Mouse (Mus musculus) CH12.LX (cell line): ENCODE results near the gene Tmem108. TPM values are rescaled to one million over a fixed set of nuclear protein-coding genes. Genes with fewer than 3 reads are reported as not detected.

Experiments used
- DNase-seq: peaks from one replicate; pipeline ENCODE4 v3.0.0-alpha.2; 2013; ENCODE audit errors: extremely low read depth
- H3K27ac ChIP-seq: 2 replicates; pipeline ENCODE4 v1.5.1; 2012; ENCODE audit warnings: low read depth, mild to moderate bottlenecking, control low read depth, moderate library complexity; ENCODE audit not compliant: insufficient read depth
- H3K27me3 ChIP-seq: replicated peaks from 2 replicates; pipeline ENCODE3; 2012; ENCODE audit warnings: inconsistent platforms
- H3K36me3 ChIP-seq, 2 experiments: replicated peaks in 1 of 2; 2 replicates each; pipeline versions ENCODE3 to v1.6.1; 2012; ENCODE audit warnings: inconsistent platforms in 1 of 2, low read length in 1 of 2, mild to moderate bottlenecking in 1 of 2, mixed read lengths in 1 of 2, moderate library complexity in 1 of 2; ENCODE audit not compliant: control insufficient read depth in 1 of 2, insufficient read depth in 1 of 2
- H3K4me1 ChIP-seq, 2 experiments: 2 replicates each; pipeline ENCODE4 v1.6.1; 2012; ENCODE audit warnings: inconsistent platforms in 1 of 2, moderate library complexity in 1 of 2; ENCODE audit not compliant: insufficient read depth in 2 of 2, control insufficient read depth in 1 of 2
- H3K4me2 ChIP-seq: 2 replicates; pipeline ENCODE4 v1.6.1; 2012; ENCODE audit warnings: low read depth, mild to moderate bottlenecking, control low read depth; ENCODE audit not compliant: poor library complexity, insufficient read depth, severe bottlenecking
- H3K4me3 ChIP-seq, 3 experiments: fragments of 150-350 bp in 1 of 3; sonication (generic) in 1 of 3; replicated peaks in 1 of 3; 2 replicates each; pipeline versions ENCODE3 to v1.5.1; 2011 to 2012; ENCODE audit warnings: low read depth in 2 of 3, low read length in 2 of 3, mild to moderate bottlenecking in 2 of 3, moderate library complexity in 2 of 3, control low read depth in 1 of 3, improper control_type of control experiment in 1 of 3, inconsistent platforms in 1 of 3, mixed read lengths in 1 of 3; ENCODE audit not compliant: poor library complexity in 1 of 3
- H3K79me2 ChIP-seq: replicated peaks from 2 replicates; pipeline ENCODE4 v1.6.1; 2012; ENCODE audit warnings: mild to moderate bottlenecking, moderate library complexity; ENCODE audit not compliant: control insufficient read depth, poor library complexity, insufficient read depth, severe bottlenecking; ENCODE audit errors: extremely low read depth
- H3K9ac ChIP-seq: 2 replicates; pipeline ENCODE4 v1.6.1; 2012; ENCODE audit warnings: low read depth, mild to moderate bottlenecking, control low read depth, moderate library complexity; ENCODE audit not compliant: insufficient read depth
- H3K9me3 ChIP-seq: replicated peaks from 2 replicates; pipeline ENCODE3; 2012; ENCODE audit warnings: low read length, inconsistent platforms, mixed read lengths
- BHLHE40 ChIP-seq: IDR thresholded peaks from 2 replicates; pipeline ENCODE4 v1.6.1; 2011; ENCODE audit warnings: mild to moderate bottlenecking, low read depth, low read length, improper control_type of control experiment
- CHD1 ChIP-seq: IDR thresholded peaks from 2 replicates; pipeline ENCODE4 v1.6.1; 2012; ENCODE audit warnings: low read depth, low read length, improper control_type of control experiment, inconsistent platforms
- CHD2 ChIP-seq: IDR thresholded peaks from 2 replicates; pipeline ENCODE4 v1.6.1; 2011; ENCODE audit warnings: low read length, improper control_type of control experiment
- E2F4 ChIP-seq: IDR thresholded peaks from 2 replicates; pipeline ENCODE4 v1.6.1; 2011; ENCODE audit warnings: low read depth, low read length, improper control_type of control experiment; ENCODE audit not compliant: insufficient replicate concordance
- ELF1 ChIP-seq: IDR thresholded peaks from 2 replicates; pipeline ENCODE4 v1.6.1; 2014; ENCODE audit warnings: low read depth, mild to moderate bottlenecking, inconsistent platforms, low read length, improper control_type of control experiment
- ETS1 ChIP-seq: conservative IDR thresholded peaks from 2 replicates; pipeline ENCODE4 v1.6.1; 2012; ENCODE audit warnings: low read depth, mild to moderate bottlenecking, inconsistent platforms, low read length, improper control_type of control experiment, moderate library complexity
- GABPA ChIP-seq: IDR thresholded peaks from 2 replicates; pipeline ENCODE4 v1.6.1; 2012; ENCODE audit warnings: low read depth, low read length, improper control_type of control experiment, inconsistent platforms; ENCODE audit not compliant: insufficient replicate concordance
- HCFC1 ChIP-seq: IDR thresholded peaks from 2 replicates; pipeline ENCODE4 v1.6.1; 2012; ENCODE audit warnings: low read depth, mild to moderate bottlenecking, inconsistent platforms, low read length, improper control_type of control experiment
- IRF4 ChIP-seq: IDR thresholded peaks from 2 replicates; pipeline ENCODE4 v1.6.1; 2014; ENCODE audit warnings: low read depth, mild to moderate bottlenecking, inconsistent platforms, low read length, improper control_type of control experiment
- MAFK ChIP-seq: IDR thresholded peaks from 2 replicates; pipeline ENCODE4 v1.6.1; 2011; ENCODE audit warnings: low read length, improper control_type of control experiment; ENCODE audit not compliant: insufficient replicate concordance
- POLR2A ChIP-seq: IDR thresholded peaks from 2 replicates; pipeline ENCODE4 v1.6.1; 2011; ENCODE audit warnings: low read depth, mild to moderate bottlenecking, improper control_type of control experiment, low read length
- RCOR1 ChIP-seq: conservative IDR thresholded peaks from 2 replicates; pipeline ENCODE4 v1.6.1; 2012; ENCODE audit warnings: low read depth, mild to moderate bottlenecking, inconsistent platforms, low read length, improper control_type of control experiment
- SIN3A ChIP-seq: IDR thresholded peaks from 2 replicates; pipeline ENCODE4 v1.6.1; 2012; ENCODE audit warnings: low read length, improper control_type of control experiment, inconsistent platforms
- SMC3 ChIP-seq: IDR thresholded peaks from 2 replicates; pipeline ENCODE4 v1.6.1; 2011; ENCODE audit warnings: low read depth, low read length, improper control_type of control experiment
- TBP ChIP-seq: conservative IDR thresholded peaks from 2 replicates; pipeline ENCODE4 v1.6.1; 2011; ENCODE audit warnings: low read depth, low read length, improper control_type of control experiment
- TCF12 ChIP-seq: IDR thresholded peaks from 2 replicates; pipeline ENCODE4 v1.6.1; 2014; ENCODE audit warnings: low read depth, mild to moderate bottlenecking, inconsistent platforms, low read length, improper control_type of control experiment
- UBTF ChIP-seq: IDR thresholded peaks from 2 replicates; pipeline ENCODE4 v1.6.1; 2012; ENCODE audit warnings: low read depth, mild to moderate bottlenecking, inconsistent platforms, low read length, improper control_type of control experiment, moderate library complexity
- USF1 ChIP-seq: IDR thresholded peaks from 2 replicates; pipeline ENCODE4 v1.6.1; 2014; ENCODE audit warnings: low read depth, mild to moderate bottlenecking, inconsistent platforms, low read length, improper control_type of control experiment
- USF2 ChIP-seq: conservative IDR thresholded peaks from 2 replicates; pipeline ENCODE4 v1.6.1; 2011; ENCODE audit warnings: low read depth, low read length, improper control_type of control experiment
- ZMIZ1 ChIP-seq: IDR thresholded peaks from 2 replicates; pipeline ENCODE4 v1.6.1; 2012; ENCODE audit warnings: low read depth, mild to moderate bottlenecking, inconsistent platforms, low read length, improper control_type of control experiment
- dilution Hi-C: fragments of 300-500 bp; cut with MboI; formaldehyde crosslinking; loops from 2 replicates; pipeline ENCODE4 v1.14.3; 2020; ENCODE audit warnings: low sequenced_read_pairs; ENCODE audit not compliant: extremely low pct_unique_long_range_greater_than_20kb, extremely low pct_ligation_motif_present
- in situ Hi-C: fragments of 300-500 bp; cut with MboI; formaldehyde crosslinking; loops from 3 replicates; pipeline ENCODE4 v1.14.3; 2019; ENCODE audit warnings: low sequenced_read_pairs, low pct_ligation_motif_present, low pct_unique_long_range_greater_than_20kb, mixed read lengths
- polyA plus RNA-seq: library from polyadenylated mRNA; unstranded; fragments of >175 nt; gene quantifications from 2 replicates; pipeline ENCODE4 v1.2.1, GENCODE M21; 2012; ENCODE audit warnings: low read depth; ENCODE audit not compliant: insufficient read length
- total RNA-seq, 2 experiments: library from RNA; depleted of rRNA; stranded (reverse); fragments of 300-350 nt in 1 of 2; fragments of >200 nt in 1 of 2; gene quantifications; 2 replicates each; pipeline ENCODE4 v1.2.3; 2012 to 2014

The Tmem108 gene
- total and polyA plus RNA-seq, 3 experiments = 0.04 to 0.13 (median 0.07) TPM

DNA sequence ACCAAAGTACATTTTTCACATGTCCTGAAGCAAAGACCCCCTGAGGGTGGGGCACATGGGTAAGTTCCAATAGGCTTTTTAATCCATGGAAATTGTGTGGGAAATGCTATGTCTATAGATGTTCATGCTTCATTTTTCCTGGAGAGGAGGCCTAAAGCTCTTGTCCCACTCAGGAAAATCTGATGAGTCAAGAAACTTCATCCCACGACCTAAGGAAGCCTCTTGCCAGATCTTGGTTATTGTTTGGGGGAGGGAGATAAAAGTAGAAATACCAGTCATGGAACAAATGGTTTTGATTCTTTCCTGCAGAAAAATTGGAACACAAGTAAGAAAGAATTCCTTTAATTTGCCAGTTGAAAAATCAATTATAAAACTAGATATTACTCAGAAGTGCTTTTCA lies 16.5 kb upstream of the Tmem108 start:
- dilution Hi-C loops = no loop called here

DNA sequence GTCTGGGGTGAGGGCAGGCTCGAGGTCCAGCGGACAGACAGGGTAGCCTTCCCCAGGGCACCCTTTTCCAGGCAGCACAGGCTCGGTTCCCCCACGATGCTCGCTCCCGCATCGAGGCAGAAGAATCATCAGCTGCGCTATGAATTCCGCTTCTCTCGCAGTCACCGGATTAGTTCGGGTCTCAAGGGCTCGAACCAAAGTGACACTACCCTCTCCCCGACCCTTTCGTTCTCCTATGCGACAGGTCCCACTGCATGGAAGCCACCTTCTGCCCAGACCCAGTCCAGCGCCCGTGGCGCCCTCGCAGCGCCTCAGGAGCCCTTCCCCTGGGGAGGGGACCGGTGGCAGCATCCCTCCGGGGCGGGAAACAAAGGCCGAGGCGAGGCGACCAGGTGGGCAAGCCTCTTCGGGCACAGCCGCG lies 476 bp downstream of the Tmem108 start:
- Histone ChIP-seq H3K9me3 (peaks cover 6% of the 10 kb centered on the region), H3K27ac (no peak overlapping the region), H3K9ac (no peak overlapping the region), H3K4me3 (no peak overlapping the region), H3K36me3 (no peaks in the 10 kb centered on the region), H3K27me3 (peaks cover 20% of the 10 kb centered on the region), H3K79me2 (no peaks in the 10 kb centered on the region), H3K4me1 (no peaks in the 10 kb centered on the region; a peak in 1 of 4 replicates), H3K4me2 (no peak overlapping the region)
- DNase-seq = no peak
- dilution Hi-C loops (no loop called here), in situ Hi-C loops (no loop called here)
- TF ChIP-seq ZMIZ1 (no peak), USF1 (no peak), BHLHE40 (no peak), CHD2 (no peak), E2F4 (no peak), ETS1 (no peak), MAFK (no peak), POLR2A (no peak), CHD1 (no peak), RCOR1 (no peak), TCF12 (no peak)

More for the DNA sequence above, 16.5 kb upstream of the Tmem108 start:
- no peaks in the 10 kb centered on the region for H3K36me3 ChIP-seq
- no peaks in the 10 kb centered on the region for H3K79me2 ChIP-seq
- no peak overlapping the region for H3K27ac ChIP-seq
- no peak overlapping the region for H3K4me2 ChIP-seq
- no peak overlapping the region for H3K4me3 ChIP-seq
- no peak for DNase-seq
- in situ Hi-C loops = no loop called here
- H3K9me3 ChIP-seq = no peaks in the 10 kb centered on the region
- no peak overlapping the region for H3K9ac ChIP-seq
- H3K27me3 ChIP-seq = peaks cover 21% of the 10 kb centered on the region
- TF ChIP-seq UBTF (no peak), IRF4 (no peak), ELF1 (no peak), RCOR1 (no peak), USF2 (no peak), TBP (no peak), SMC3 (no peak), POLR2A (no peak), SIN3A (no peak), ETS1 (no peak), BHLHE40 (no peak), TCF12 (no peak), GABPA (no peak), HCFC1 (no peak), E2F4 (no peak)
- no peaks in the 10 kb centered on the region for H3K4me1 ChIP-seq
